Mouse (Mus musculus) megakaryocyte, embryonic 14.5 days (primary cell): ENCODE measurements around the gene Med22.

Experiments
- FLI1 ChIP-seq: IDR thresholded peaks from 2 replicates; pipeline ENCODE4 v1.6.1; 2012; ENCODE audit warnings: low read length, inconsistent platforms, mixed read lengths
- GATA1 ChIP-seq: IDR thresholded peaks from 3 replicates; pipeline ENCODE4 v1.6.1; 2012; ENCODE audit warnings: mixed read lengths, low read length, inconsistent platforms, borderline replicate concordance

DNA sequence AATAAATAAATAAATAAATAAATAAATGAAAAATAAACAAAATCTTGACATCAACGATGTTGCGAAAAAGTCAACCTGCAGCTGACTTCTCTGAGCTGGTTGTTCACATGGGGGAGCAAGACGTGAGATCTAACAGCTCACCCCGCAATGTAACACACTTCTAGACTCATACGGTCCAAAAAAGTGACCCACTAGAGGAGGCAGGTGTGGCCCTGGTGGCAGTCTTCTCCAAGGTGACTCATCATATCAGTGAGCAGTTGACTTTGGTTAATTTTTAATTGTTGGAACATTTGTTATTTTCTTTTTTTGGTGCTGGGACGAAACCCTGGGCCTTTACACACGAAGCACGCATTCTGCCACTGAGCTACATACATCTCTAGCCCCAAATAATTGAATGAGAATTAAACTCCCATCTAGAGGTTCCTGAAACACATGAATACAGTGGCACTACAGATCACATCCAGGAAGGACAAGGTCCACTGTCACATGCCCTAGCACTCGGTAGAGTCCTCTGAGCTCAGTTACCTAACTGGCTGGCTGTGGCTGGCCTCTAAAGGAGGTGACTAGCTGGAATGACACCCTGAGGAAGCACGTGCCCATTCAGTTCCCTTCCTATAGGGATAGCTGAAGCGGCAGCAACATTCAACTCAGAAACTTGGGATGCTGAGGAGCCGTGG, 46.5 kb upstream of the Med22 start:
- TF ChIP-seq GATA1 (no peak), FLI1 (no peak)
